Mouse (Mus musculus): ENCODE measurements around the gene Tex22.

Tex22 gene

DNA sequence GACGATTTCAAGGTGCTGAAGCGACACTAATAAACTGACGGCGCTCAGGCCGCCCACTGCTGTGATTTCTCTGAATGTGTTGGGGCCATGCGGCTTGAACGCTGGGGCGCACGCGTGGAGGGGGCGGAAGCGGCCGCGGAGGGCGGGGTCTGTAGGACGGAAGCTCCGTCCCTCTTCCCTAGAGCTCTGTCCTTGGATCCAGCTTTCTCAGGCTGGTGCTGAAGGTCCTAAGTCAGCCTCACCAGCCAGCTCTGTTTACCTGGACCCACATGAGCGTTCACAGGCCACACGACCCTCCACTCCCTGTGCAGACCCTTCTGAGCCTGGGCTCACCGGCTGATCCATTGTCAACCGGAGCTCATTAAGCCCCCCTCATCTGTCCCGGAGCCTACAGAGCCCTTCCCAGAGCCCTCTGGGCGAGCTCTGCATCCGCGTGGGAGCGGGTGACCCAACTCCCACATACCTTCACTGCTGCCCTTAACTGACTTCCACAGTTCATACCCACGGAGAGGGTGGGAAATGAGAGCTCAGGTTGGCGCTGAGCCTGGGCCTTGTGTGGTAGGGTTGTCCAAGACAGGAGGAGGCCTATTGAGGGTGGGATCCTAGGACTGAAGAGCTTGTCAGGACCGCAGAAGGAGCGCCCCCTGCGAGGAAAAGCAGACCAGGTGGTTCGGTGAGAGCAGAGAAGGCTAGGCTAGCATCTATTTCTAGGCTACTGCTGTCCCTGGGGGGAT, at the start of gene Tex22:
Gene Tex22 (plus strand): TSS at position 174 of the 734 bp plus-strand sequence.
- peak; percentile 78 for DNase-seq (ENCODE audit: low read depth, low spot score)

DNA sequence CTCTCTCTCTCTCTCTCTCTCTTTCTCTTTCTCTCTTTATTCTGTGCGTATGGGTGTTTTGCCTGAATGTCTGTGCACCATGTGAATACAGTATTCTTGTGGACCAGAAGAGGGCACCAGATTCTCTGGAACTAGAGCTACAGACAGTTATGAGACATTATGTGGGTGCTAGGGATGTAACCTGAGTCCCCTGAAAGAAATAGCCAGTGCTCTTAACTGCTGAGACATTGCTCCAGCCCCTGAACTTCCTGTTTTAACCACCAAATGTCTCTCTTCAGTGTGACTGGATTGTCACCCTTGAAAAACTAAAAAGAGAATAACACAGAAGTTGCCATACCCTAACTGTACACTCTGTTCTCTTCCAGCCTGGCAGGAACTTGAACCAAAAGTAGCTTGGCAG, 47.7 kb upstream of the Tex22 start:
- DNase-seq (ENCODE audit: low read depth, low spot score), result no peak

DNA sequence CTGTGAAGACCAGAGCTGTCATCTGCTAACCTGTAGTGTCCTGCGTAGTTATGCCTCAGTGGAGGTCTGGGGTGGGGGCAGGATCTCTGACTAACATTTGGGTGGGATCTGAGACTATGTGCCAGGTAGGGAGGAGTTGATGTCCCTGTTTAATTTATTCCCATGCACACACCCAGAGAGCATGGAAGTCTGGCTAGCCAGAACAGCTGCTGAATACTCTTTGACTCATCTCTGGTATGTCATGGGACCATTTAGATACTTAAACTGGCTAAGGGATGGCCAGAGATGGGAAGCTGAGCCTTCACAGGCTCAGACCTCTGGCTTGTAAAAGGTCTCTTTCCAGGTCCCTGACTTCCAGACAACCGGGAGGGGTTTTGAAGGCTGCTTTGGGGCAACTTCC, 46.8 kb upstream of the Tex22 start:
- DNase-seq (ENCODE audit: low read depth, low spot score), result no peak

DNA sequence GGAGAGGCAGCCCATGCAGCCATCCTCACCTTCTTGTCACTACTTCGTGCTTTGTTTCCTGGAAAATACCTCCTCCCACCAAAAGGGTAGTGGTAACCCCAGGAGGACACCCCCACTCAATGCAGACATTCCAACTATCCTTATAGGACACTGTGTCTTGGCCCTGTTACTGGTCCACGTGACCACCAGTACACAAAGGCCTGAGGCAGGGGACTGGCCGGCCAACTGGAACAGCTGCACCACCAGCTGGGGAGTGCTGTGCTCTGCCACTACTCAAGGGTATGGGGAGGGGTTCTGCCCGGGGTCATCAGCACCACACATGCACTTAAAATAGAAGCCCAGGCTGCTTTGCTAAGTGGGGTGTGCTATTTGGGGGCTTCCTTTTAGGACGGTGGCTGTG, 46.2 kb upstream of the Tex22 start:
- DNase-seq (ENCODE audit: low read depth, low spot score), result no peak

DNA sequence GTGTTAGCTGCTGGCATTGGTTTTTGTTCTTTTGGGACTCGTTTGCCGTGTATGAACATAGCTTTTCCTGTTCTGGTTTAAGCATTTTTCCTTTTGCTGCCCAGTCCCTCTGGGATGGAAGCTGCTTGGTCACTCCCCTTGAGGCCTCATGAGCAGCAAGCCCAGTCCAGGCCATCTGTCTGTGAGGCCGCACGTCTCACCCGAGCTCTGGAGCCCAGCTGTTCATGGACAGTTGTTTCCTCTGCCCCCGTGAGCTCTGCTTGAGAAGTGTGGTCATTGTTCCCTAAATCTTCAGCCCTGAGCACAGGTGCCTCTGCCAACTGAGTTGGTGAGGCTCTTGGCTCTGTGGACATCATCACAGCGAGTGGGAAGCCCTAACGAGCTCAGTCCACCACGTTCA, 45.4 kb upstream of the Tex22 start:
- no peak for DNase-seq (ENCODE audit: low read depth, low spot score)

DNA sequence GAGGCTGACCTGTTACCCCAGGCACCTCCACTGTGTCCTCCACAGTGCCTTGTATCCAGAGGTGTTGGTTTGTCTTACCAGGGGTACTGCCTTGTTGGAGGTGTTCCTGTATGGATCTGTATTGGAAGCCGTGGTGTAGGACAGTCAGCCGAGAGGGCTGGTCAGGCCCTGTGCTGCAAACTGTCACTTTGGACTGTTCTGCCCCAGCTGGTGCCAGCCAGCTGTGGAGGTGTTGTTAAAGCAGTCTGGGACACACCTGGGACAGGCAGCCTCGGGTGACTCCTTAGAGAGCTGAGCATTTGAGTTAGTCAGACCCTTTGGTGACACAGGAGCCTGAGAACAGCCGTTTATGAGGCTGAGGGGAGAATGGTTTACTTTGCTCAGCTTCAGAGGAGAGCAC, 44.3 kb upstream of the Tex22 start:
- DNase-seq (ENCODE audit: low read depth, low spot score), result no peak

DNA sequence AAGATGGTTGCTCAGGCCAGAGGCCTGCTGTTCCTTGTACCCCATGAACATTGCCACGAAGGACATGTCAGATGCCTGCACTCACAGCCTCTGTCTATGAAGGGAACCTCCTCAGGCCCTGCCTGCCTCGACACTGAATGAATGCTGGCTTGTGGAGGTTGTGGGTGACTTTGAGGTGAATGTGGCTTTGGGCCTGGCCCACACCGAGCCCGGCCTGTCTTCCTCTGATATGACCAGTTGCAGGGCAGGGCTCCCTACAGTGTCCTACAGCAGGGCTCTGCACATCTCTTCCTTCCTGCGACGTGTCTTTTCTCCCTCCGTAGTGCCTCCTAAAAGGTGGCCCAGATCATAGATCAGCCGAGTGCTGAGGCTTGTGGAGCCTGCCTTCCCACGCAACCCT, 43.3 kb upstream of the Tex22 start:
- DNase-seq (ENCODE audit: low read depth, low spot score), result no peak

DNA sequence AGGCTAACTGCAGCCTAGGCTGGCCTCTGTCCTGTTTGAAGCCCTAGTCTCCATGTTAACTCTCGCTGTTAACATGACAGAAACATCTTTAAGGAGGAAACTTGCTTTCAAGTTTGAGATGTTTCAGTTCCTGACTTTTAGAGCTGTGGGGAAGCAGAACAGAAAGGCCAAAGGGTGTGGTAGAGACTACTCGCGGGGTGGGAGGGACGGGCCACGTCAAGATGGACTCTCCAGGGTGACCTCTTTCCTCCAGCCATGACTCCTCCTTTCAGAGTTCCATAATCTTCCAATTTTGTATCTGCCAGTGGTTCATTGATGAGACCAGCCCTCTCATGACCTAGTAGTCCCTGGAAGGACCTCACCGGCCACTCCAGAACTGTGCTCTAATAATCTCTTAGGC, 42.9 kb upstream of the Tex22 start:
- no peak for DNase-seq (ENCODE audit: low read depth, low spot score)

DNA sequence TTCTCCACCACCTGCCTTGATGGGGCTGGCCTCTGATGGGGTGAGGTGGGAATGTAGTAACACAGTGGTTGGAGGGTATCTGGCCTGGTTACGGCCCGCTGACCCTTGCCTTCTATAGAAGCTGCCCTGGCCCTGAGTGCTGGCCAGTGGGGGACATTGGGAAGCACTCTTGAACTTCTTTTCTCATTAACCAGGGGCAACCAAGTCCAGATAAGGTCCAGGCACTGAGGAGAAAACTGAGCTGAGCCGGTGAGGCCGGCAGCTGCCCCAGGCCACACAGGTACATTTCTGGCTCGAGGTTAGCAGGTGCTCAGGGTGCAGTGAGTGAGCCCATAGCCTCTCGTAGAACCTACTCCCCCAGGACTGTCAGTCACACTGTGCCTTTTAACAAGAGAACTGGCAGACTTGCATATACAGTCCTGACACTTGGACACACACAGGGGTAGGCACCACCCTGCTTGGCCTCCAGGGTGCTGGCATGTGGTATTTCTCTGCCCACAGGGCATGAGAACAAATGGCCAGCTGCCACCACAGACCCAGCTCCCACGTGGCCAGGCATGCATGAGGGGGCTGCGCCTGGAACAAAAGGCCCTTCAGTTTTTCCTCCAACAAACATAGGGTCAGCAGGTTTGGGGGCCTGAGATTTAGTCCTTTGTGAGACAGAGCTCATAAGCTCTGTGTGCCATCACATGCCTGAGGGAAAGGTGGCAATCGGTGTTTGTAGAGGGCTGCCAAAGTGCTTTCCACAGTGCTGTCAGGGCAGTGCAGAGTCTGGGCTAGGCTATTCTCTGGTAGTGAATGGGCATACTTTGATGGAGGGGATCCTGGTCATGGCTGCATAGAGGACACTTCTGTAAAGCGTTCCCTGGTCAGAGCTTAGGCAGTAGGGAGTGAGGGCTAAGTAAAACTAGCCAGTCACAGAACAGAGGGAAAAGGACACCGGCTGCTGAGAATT, 41.7 kb upstream of the Tex22 start:
- DNase-seq (ENCODE audit: low read depth, low spot score), result no peak

DNA sequence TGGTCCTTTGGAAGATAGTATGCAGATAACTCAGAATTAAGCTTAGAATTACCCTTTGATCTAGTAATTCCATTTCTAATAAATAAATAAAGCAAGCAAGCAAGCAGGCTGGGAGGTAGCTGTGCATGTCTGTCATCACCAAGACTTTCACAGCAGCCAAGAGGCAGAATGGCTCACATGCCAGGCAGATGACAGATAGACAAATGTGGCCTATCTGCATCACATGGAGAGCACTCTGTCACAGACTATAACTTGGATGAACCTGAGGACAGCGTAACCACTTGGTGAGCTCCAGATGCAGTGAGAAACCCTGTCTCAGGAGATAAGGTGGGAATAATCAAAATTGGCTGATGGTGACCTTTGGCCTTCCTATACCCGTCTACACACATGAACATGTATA, 39.2 kb upstream of the Tex22 start:
- no peak for DNase-seq (ENCODE audit: low read depth, low spot score)

DNA sequence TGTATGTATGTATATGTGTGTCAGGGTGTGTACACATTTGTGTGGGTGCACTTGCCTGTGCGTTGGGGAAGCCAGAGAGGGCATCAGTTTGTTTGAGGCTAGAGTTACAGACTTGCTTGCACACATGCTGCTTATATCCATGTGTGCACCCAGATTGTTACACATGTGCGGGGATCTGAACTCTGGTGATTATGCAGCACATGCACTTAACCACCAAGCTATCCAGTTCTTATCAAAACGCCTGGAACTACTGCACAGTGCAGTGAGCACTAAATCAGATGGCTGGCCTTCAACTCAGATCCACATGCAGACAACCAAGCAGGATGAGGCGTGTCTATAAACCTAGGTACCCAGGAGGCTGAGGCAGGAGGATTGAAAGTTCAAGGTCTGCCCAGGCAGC, 37.3 kb upstream of the Tex22 start:
- DNase-seq (ENCODE audit: low read depth, low spot score), result no peak

DNA sequence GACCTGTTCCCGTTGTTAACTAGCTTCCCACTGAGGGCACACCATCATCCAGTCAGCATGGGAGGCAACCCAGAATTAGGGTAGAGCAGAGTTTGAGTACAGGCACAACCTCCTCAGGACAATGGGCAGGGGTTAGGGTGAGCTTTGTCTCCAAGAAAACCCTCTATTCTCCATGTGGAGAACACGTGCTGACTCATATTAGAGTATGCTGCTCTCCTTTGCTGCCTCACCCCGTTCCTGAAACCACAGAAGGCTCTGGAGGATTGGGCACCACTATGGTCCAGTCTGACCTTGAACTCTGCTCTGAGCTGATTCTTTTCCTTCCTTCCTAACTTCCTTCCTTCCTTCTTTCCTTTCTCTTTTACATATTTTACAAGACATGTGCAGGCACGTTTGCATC, 35.9 kb upstream of the Tex22 start:
- no peak for DNase-seq (ENCODE audit: low read depth, low spot score)

DNA sequence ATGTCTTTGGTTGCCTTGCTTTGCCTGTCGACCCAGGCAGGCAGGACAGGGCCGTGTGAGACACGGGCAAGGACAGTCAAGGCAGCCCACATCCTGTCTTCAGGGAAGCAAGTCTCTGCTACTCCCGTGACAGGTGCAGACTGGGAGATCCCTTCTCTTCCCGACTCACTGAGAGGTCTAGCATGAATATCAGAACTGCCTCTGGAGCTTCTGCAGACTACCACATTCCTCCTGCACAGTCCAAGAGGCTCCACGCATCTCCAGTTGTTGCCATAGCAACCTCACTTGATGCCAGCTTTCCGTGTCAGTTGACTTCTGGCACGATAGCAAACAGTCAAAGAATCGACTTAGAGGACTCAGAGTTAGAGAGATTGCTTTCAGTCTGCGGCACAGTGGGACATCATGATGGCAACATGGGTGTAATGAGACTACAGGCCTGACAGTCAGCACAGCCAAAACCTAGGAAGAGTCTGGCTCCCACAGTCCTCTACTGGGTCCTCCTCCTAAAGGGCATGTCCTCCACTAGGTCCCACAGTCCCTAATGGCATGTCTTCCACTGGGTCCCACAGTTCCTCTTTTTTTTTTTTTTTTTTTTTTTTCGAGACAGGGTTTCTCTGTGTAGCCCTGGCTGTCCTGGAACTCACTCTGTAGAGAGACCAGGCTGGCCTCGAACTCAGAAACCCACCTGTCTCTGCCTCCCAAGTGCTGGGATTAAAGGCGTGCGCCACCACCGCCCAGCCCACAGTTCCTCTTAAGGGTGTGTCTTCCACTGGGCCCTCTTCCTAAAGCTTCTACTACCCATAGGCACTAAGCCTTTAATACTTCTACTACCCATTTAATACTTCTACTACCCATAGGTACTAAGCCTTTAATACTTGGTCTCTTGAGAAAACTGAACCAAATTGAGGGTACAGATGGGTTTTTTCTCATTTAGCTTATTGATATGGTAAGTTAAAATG, 32.5 kb upstream of the Tex22 start:
- peak; percentile 74 for DNase-seq (ENCODE audit: low read depth, low spot score)

DNA sequence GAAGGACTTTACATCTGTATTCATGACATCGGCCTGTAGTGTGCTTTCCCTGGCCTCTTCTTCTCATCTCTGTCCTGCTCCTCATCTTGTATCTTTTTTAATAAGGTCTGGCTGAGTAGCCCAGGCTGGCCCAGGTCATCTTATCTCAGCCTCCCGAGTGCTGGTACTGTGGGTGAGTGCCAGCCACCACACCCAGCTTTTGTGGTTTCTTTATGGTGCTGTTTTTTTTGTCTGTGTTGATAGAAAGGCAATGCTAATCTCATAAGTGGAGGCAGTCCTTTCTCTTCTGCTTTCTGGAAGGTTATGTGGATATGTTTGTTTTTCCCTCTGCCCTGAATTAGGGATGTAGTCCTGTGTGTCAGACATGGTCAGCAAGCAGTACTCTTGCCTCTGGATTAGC, 31.8 kb upstream of the Tex22 start:
- DNase-seq (ENCODE audit: low read depth, low spot score), result no peak

DNA sequence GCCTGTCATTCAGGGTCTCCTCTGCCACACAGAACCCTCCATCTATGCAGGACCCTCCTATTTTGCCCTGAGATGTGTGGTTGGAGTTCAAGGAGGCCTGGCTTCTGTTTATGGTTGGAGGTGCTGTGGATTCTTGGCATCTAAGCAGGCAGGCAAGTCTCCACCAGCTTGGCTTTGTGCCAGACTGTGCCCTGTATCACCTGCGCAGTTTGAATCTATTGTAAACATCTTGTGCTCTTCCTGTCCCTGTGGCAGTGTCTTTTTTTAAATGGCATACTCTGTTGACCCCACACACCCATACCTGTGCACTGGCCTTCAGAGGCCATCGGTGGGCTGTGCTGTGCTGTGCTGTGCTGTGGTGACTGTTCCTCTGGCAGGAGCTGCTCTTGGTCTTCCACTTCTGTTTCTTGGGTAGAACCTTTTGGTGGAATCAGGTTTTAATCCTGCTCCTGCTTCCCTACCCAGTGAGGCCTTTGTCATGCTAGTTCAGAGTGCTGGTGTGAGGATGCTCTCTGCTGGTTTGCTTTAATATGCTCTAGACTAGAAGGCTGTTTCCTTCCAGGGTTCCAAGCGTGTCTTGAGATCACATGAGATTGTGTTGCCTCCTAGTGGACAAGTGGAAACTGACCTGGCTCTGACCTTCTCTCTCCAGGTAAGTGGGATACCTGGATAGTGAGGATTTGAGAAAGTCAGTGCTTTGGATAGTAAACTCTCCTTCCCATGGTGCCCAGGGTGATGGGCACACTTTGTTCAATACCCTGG, 29.2 kb upstream of the Tex22 start:
- no peak for DNase-seq (ENCODE audit: low read depth, low spot score)

DNA sequence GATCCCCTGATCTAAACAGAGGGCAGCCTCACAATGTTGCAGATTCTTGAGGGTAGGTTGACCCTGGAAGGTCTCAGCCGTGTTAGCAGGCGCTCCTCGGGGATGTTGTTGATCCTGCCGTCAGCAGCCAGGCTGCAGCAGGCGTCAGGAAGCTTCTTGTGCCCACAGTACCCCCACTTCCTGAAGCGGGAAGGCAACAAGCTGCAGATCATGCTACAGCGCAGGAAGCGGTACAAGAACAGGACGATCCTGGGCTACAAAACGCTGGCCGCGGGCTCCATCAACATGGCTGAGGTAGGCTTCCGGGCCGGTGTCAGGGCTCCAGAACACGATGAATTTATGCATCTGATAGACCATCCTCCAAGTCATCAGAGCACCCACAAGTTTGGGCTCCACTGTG, 27.4 kb upstream of the Tex22 start:
- DNase-seq (ENCODE audit: low read depth, low spot score), result no peak

DNA sequence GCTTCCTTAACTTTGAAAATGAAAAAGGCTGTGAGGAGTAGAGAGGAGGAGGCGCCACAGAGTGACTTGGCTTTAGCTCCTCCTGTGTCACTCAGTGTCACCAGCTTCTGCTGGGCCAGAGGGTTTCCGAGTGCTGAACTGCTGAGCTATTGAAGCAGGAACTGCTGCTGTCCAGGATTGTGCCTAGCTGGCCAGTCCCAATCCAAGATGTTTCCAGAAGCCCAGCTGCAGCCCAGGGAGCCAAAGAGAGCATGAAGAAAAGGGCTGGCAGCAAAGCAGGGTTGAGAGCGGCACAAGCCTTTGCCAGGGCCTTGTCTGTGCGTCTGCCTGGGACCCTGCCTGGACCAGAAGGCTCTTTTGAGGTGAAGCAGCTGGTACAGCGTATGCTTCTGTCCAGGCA, 26.2 kb upstream of the Tex22 start:
- DNase-seq (ENCODE audit: low read depth, low spot score), result no peak

DNA sequence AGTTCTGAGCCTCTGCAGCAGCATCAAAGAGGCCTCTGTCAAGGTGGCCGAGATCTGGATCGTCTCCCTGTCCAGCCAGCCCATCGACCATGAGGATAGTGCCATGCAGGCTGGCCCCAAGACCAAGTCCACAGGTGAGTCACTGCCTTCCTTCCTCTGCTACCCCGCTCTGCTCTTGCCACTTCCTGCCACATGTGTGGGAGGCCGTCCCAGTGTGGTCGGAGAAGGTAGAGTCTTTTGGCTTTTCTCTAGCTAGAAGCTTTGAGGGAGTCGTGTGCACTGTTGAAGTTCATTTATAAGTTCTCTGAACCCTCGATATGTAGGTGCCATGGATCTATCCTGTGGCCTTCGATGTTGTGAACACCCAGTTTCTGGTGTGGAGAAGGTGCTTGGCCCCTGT, 24.5 kb upstream of the Tex22 start:
- no peak for DNase-seq (ENCODE audit: low read depth, low spot score)

DNA sequence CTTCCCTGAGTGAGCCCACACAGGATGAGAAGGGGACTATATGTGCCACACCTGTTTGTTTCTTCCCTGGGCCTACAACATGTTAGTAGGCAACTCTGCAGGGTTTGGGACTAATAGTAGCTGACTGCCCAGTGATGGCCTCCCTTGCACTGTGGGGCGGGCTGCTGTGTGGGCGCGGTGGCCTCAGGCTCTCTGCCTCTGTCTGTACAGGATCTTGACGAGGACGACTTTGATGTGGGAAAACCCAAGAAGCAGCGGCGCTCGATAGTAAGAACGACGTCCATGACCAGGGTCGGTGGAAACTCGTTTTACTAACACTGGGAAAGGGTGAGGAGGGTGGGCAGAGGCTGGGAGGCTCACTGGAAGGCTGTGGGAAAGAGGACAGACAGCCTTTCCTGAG, 23.6 kb upstream of the Tex22 start:
- DNase-seq (ENCODE audit: low read depth, low spot score), result no peak

DNA sequence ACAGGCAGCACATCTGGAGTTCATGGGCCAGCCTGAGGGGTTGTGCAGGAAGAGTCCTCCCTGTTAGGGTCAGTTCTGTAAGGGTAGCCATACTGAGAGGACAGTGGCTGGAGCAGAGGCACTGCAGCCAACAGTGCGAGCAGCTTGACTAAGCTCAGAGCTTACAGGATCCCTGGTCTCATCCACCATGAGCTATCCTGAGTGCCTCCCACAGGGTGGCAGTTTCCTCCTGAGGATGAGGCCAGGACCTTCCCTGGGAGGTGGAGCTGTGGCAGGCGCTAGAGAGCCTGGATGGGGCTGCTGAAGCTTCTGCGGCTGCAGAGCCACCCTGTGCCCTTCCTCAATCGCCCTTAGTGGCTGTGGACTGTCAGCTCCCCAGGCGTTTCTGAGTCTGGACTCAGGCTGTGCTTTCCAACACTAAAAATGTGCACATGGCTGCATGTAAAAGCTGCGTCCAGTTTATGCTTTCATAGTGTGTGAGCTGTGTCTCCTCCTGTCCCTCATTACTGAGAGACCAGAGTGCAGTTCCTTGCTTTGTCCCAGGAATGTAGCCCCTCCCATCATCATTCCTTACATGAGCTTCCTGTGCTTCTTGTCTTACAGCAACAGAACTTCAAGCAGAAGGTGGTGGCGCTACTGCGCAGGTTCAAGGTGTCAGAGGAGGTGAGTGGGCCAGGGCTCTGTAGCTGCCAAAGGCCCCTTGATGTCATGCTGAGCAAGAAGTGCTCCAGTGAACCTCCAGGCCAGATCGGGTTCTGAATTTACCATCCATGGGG, 22.5 kb upstream of the Tex22 start:
- no peak for DNase-seq (ENCODE audit: low read depth, low spot score)

All from telencephalon, adult 2 months (tissue).